Mouse (Mus musculus) heart, adult 2 months (tissue): ENCODE measurements around the gene Maff. TPM values are rescaled to one million over a fixed set of nuclear protein-coding genes. Genes with fewer than 3 reads are reported as not detected.
A peak's percentile ranks its signal among the peaks of the same experiment; 100 is the strongest.

Source experiments
- DNase-seq, 2 experiments: peaks; one replicate each; pipeline ENCODE4 v3.0.0; 2021
- H3K27ac ChIP-seq: fragments of 200-600 bp; 2 replicates; pipeline ENCODE4 v1.8.1; 2022
- H3K27me3 ChIP-seq: fragments of 200-500 bp; 2 replicates; pipeline ENCODE4 v1.6.1; 2012; ENCODE audit warnings: mild to moderate bottlenecking, low read length, inconsistent platforms, mixed read lengths; ENCODE audit not compliant: control insufficient read depth, insufficient read depth
- H3K36me3 ChIP-seq: fragments of 200-500 bp; 2 replicates; pipeline ENCODE4 v1.6.1; 2012; ENCODE audit warnings: low read length, inconsistent platforms; ENCODE audit not compliant: control insufficient read depth, insufficient read depth
- H3K4me1 ChIP-seq: fragments of 200-500 bp; 2 replicates; pipeline ENCODE4 v1.6.1; 2011; ENCODE audit warnings: low read length; ENCODE audit not compliant: control insufficient read depth, insufficient read depth
- H3K4me3 ChIP-seq: fragments of 200-600 bp; 2 replicates; pipeline ENCODE4 v1.8.1; 2022
- H3K79me2 ChIP-seq: fragments of 200-500 bp; replicated peaks from 2 replicates; pipeline ENCODE4 v1.6.1; 2012; ENCODE audit warnings: mild to moderate bottlenecking, inconsistent platforms, low read length, moderate library complexity, mixed read lengths; ENCODE audit not compliant: control insufficient read depth, insufficient read depth
- H3K9ac ChIP-seq: fragments of 200-500 bp; 2 replicates; pipeline ENCODE4 v1.6.1; 2012; ENCODE audit warnings: low read depth, mild to moderate bottlenecking, control low read depth, inconsistent platforms, low read length, mixed read lengths
- CTCF ChIP-seq: fragments of 200-600 bp; IDR thresholded peaks from 2 replicates; pipeline ENCODE4 v1.8.1; 2022; ENCODE audit warnings: antibody characterized with exemption, mild to moderate bottlenecking, moderate library complexity
- EP300 ChIP-seq: fragments of 200-500 bp; IDR thresholded peaks from 2 replicates; pipeline ENCODE4 v1.6.1; 2011; ENCODE audit warnings: low read depth, low read length, control low read depth; ENCODE audit not compliant: insufficient read depth
- POLR2A ChIP-seq: fragments of 200-500 bp; IDR thresholded peaks from 2 replicates; pipeline ENCODE4 v1.6.1; 2011; ENCODE audit warnings: mild to moderate bottlenecking, low read depth, low read length, control low read depth; ENCODE audit not compliant: insufficient read depth
- WGBS: fragments of 180-500 bp; shearing (Covaris S2); methylation state at CpG from one replicate; pipeline ENCODE4 v1.1.7; 2018; 5-methylcytosine and 5-hydroxymethylcytosine counted together
- intact Hi-C: fragments of 180-260 bp; cut with DNase I; formaldehyde crosslinking; loops from one replicate; pipeline ENCODE4 v1.15.1; 2025
- long read RNA-seq: library from polyadenylated mRNA; stranded (forward); transcript quantifications from one replicate; pipeline ENCODE4 v2.0.0, GENCODE M21; 2021
- polyA plus RNA-seq: library from polyadenylated mRNA; depleted of rRNA; stranded (reverse); fragments of >200 nt; gene quantifications from 2 replicates; pipeline ENCODE4 v1.2.3, GENCODE M21; 2012; rRNA removed
- total RNA-seq, 2 experiments: library from RNA; stranded (reverse); gene quantifications; 2 replicates each; pipeline ENCODE4 v1.2.3; 2021

The Maff gene
- total RNA-seq (10 to 100 TPM in 1 of 2 experiments, 1 to 10 TPM in 1; 9.3 to 13.7 TPM), polyA plus RNA-seq (3.4 and 4.3 TPM in 2 replicates)
- long read RNA-seq, partial matches to known transcripts: 0 of 1 reads
- long read RNA-seq, other reads (novel, unspliced or antisense): 0 of 1 reads

- H3K4me1 ChIP-seq: peaks cover 12% of the 10 kb centered on the region
- intact Hi-C loops: loop anchor here (2.0 to 5.0 kb wide), 2 partner anchors 17 to 104 kb away; partner anchors contain the start of gene Pla2g6
Measured at GRCm38 (mm10) chr15:79346051-79346793, at the start of gene Maff. TSS of gene Maff (plus strand) at chr15:79346621.

DNA sequence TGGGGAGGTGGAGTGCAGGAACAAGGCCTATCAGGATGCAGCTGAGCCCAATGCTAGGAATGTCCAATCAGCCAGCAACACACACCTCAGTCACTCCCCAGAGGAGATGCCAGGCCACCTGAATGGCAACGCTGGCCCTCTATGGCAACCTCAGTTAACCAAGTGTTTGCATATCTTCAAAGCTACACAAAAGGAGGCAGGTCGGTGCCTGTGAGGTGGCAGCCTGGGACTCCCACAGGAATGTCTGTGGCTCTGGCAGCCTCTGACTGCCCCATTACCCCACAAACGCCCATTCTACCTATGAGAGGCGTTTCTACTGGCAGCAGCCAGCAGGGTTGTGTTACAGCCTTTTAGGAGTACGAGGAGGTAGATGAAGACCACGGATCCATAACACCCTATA lies 47.9 kb upstream of the Maff start:
- intact Hi-C loops: no loop called here
- H3K27me3 ChIP-seq: no peaks in the 10 kb centered on the region
- H3K36me3 ChIP-seq: no peaks in the 10 kb centered on the region
- no peak overlapping the region for H3K9ac ChIP-seq
- H3K79me2 ChIP-seq: no peaks in the 10 kb centered on the region
- H3K27ac ChIP-seq: no peak overlapping the region
- H3K4me3 ChIP-seq: no peak overlapping the region
- DNase-seq: no peak
- TF ChIP-seq EP300 (no peak), CTCF (no peak), POLR2A (no peak)
- 95% methylated on average over 6 of the region's 6 CpGs for WGBS
- H3K4me1 ChIP-seq: no peaks in the 10 kb centered on the region

More at GRCm38 (mm10) chr15:79346051-79346793, at the start of gene Maff:
- H3K27me3 ChIP-seq: no peaks in the 10 kb centered on the region
- TF ChIP-seq EP300 (no peak), CTCF (no peak), POLR2A (no peak)
- peak within 1 kb of the TSS; percentile 76 for H3K4me3 ChIP-seq
- peak within 1 kb of the TSS; percentile 94 for H3K27ac ChIP-seq
- no peaks in the 10 kb centered on the region for H3K79me2 ChIP-seq
- no peaks in the 10 kb centered on the region for H3K36me3 ChIP-seq
- 55% methylated on average over 8 of the region's 8 CpGs for WGBS
- H3K9ac ChIP-seq: peak within 1 kb of the TSS; percentile 80
- peak in 1 of 2 experiments; percentile 10 for DNase-seq

- Histone ChIP-seq H3K36me3 (no peaks in the 10 kb centered on the region), H3K79me2 (no peaks in the 10 kb centered on the region), H3K27ac (no peak overlapping the region), H3K27me3 (no peaks in the 10 kb centered on the region), H3K9ac (no peak overlapping the region), H3K4me3 (no peak overlapping the region), H3K4me1 (no peaks in the 10 kb centered on the region)
- WGBS: 74% methylated on average over 2 of the region's 2 CpGs
- no peak for DNase-seq
- intact Hi-C loops: no loop called here
- TF ChIP-seq POLR2A (no peak), EP300 (no peak), CTCF (no peak)
Measured at GRCm38 (mm10) chr15:79299563-79300155, 46.8 kb upstream of the Maff start.

DNA sequence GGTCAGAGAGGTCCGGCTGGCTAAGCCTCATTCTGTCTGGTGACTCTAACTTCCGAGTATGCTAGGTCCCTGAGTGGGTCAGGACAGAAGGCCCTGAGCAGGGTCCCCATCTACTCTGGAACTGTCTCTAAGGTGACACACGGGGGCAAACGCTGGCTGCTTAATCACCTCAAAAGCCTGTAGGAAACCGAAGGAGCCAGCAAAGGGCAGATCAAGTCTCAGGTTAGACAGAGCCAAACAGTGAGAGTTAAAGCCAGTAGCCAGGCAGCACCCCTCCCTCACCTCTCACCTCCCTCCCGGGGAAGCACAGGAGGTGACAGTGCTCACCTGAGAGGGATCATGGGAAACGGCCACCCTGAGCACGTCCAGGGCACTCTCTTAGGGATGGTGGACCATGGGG lies 42.7 kb upstream of the Maff start:
- no peaks in the 10 kb centered on the region for H3K27me3 ChIP-seq
- no peaks in the 10 kb centered on the region for H3K4me1 ChIP-seq
- no peaks in the 10 kb centered on the region for H3K36me3 ChIP-seq
- 89% methylated on average over 8 of the region's 8 CpGs for WGBS
- no peak for DNase-seq
- H3K27ac ChIP-seq: no peak overlapping the region
- H3K9ac ChIP-seq: no peak overlapping the region
- TF ChIP-seq POLR2A (no peak), CTCF (peak; percentile 51)
- intact Hi-C loops: no loop called here
- H3K79me2 ChIP-seq: no peaks in the 10 kb centered on the region
- H3K4me3 ChIP-seq: no peak overlapping the region

- intact Hi-C loops: no loop called here
- no peaks in the 10 kb centered on the region for H3K27me3 ChIP-seq
- H3K4me1 ChIP-seq: no peaks in the 10 kb centered on the region
- no peaks in the 10 kb centered on the region for H3K36me3 ChIP-seq
- WGBS: 69% methylated on average over 5 of the region's 5 CpGs
- no peak overlapping the region for H3K4me3 ChIP-seq
- no peak overlapping the region for H3K27ac ChIP-seq
- TF ChIP-seq POLR2A (no peak), CTCF (no peak), EP300 (no peak)
- H3K9ac ChIP-seq: no peak overlapping the region
- H3K79me2 ChIP-seq: no peaks in the 10 kb centered on the region
- no peak for DNase-seq
Measured at GRCm38 (mm10) chr15:79304832-79305231, 41.6 kb upstream of the Maff start.

- Histone ChIP-seq H3K4me1 (no peaks in the 10 kb centered on the region), H3K27ac (no peak overlapping the region), H3K79me2 (no peaks in the 10 kb centered on the region), H3K36me3 (no peaks in the 10 kb centered on the region), H3K9ac (no peak overlapping the region; the same call in 1 of the 2 replicates), H3K4me3 (no peak overlapping the region), H3K27me3 (no peaks in the 10 kb centered on the region)
- no peak for TF ChIP-seq EP300
- DNase-seq: peak in 1 of 2 experiments; percentile 36
- intact Hi-C loops: no loop called here
- 71% methylated on average over 23 of the region's 23 CpGs for WGBS
Measured at GRCm38 (mm10) chr15:79306043-79306637, 40.3 kb upstream of the Maff start.
